Mouse (Mus musculus) midbrain, embryonic 14.5 days (tissue): ENCODE results near the gene Mrps23. TPM values are rescaled to one million over a fixed set of nuclear protein-coding genes. Genes with fewer than 3 reads are reported as not detected.
A peak's percentile ranks its signal among the peaks of the same experiment; 100 is the strongest.
"Not testable (repeated sequence)": the region's sequence is repeated elsewhere in the genome, so short reads cannot be mapped to it uniquely, and the experiment has no call there.

ENCODE experiments used
- ATAC-seq: fragments of 200-750 bp; cut with Nextera tagmentation; 2 replicates; pipeline ENCODE4 v1.8.0; 2017; ENCODE audit warnings: moderate number of reproducible peaks, moderate library complexity; ENCODE audit not compliant: low FRiP score, low TSS enrichment
- DNase-seq: peaks from one replicate; pipeline ENCODE4 v3.0.0-alpha.2; 2015
- H3K27ac ChIP-seq: fragments of 300-500 bp; sonication (generic); replicated peaks from 2 replicates; pipeline ENCODE4 v1.5.1; 2014; ENCODE audit warnings: mild to moderate bottlenecking, low read depth, low read length, moderate library complexity
- H3K27me3 ChIP-seq: fragments of 300-500 bp; sonication (generic); 2 replicates; pipeline ENCODE4 v1.6.1; 2014; ENCODE audit warnings: low read length, control low read depth, mixed read lengths; ENCODE audit not compliant: control insufficient read depth, insufficient read depth
- H3K36me3 ChIP-seq: fragments of 300-500 bp; sonication (generic); 2 replicates; pipeline ENCODE4 v1.6.1; 2014; ENCODE audit warnings: low read length, control low read depth; ENCODE audit not compliant: control insufficient read depth, insufficient read depth
- H3K4me1 ChIP-seq: fragments of 300-500 bp; sonication (generic); 2 replicates; pipeline ENCODE4 v1.6.1; 2014; ENCODE audit warnings: mild to moderate bottlenecking, antibody characterized with exemption, low read length, control low read depth; ENCODE audit not compliant: control insufficient read depth, insufficient read depth
- H3K4me2 ChIP-seq: fragments of 300-500 bp; sonication (generic); 2 replicates; pipeline ENCODE4 v1.6.1; 2014; ENCODE audit warnings: mild to moderate bottlenecking, low read length, moderate library complexity
- H3K4me3 ChIP-seq: fragments of 300-500 bp; sonication (generic); replicated peaks from 2 replicates; pipeline ENCODE4 v1.5.1; 2014; ENCODE audit warnings: low read depth, low read length
- H3K9ac ChIP-seq: fragments of 300-500 bp; sonication (generic); replicated peaks from 2 replicates; pipeline ENCODE4 v1.6.1; 2014; ENCODE audit warnings: mild to moderate bottlenecking, low read length, moderate library complexity
- H3K9me3 ChIP-seq: fragments of 300-500 bp; sonication (generic); 2 replicates; pipeline ENCODE4 v1.6.1; 2016; ENCODE audit warnings: low read length, control low read depth, mixed read lengths; ENCODE audit not compliant: control insufficient read depth
- WGBS: fragments of 180-500 bp; shearing (Covaris S2); extraction: QIAGEN DNeasy Blood & Tissue Kit; methylation state at CpG from one replicate; pipeline ENCODE4 v1.1.7; 2014; 5-methylcytosine and 5-hydroxymethylcytosine counted together
- polyA plus RNA-seq: library from polyadenylated mRNA; unstranded; fragments of >200 nt; fragmentation: Nextera tagmentation; extraction: Ambion mirVana; gene quantifications from 2 replicates; pipeline ENCODE4 v1.2.1, GENCODE M21; 2014

Gene Mrps23
- polyA plus RNA-seq, 1 experiment from 2014 or later = 70.0 TPM

- not testable (repeated sequence) for H3K9ac ChIP-seq, H3K27ac ChIP-seq, DNase-seq, ATAC-seq, H3K9me3 ChIP-seq, H3K4me3 ChIP-seq, H3K4me2 ChIP-seq, H3K36me3 ChIP-seq, H3K4me1 ChIP-seq
- peaks cover 32% of the 10 kb centered on the region for H3K27me3 ChIP-seq
- 89% methylated on average over 3 of the region's 3 CpGs for WGBS
Observed at GRCm38 (mm10) chr11:88195699-88196098, 8.5 kb upstream of the Mrps23 start.

- Histone ChIP-seq H3K27me3 (peaks cover 23% of the 10 kb centered on the region), H3K9me3 (no peaks in the 10 kb centered on the region), H3K4me2 (no peak overlapping the region), H3K4me1 (peaks cover 7% of the 10 kb centered on the region), H3K36me3 (no peaks in the 10 kb centered on the region), H3K9ac (no peak overlapping the region), H3K27ac (no peak overlapping the region), H3K4me3 (no peak overlapping the region)
- DNase-seq = peak; percentile 89
- 0 out of 2 replicates have a peak, but pooled peaks have one; percentile 53 for ATAC-seq
- 6% methylated on average over 2 of the region's 2 CpGs for WGBS
Observed at GRCm38 (mm10) chr11:88197153-88197576, 7.0 kb upstream of the Mrps23 start.

GRCm38 (mm10) chr11:88198223-88198622 is 6.0 kb upstream of the Mrps23 start:
- H3K9ac ChIP-seq = no peak overlapping the region

GRCm38 (mm10) chr11:88201172-88201571 is 3.0 kb upstream of the Mrps23 start:
- ATAC-seq (no peak), DNase-seq (no peak)
- Histone ChIP-seq H3K4me1 (peaks cover 12% of the 10 kb centered on the region), H3K9me3 (no peaks in the 10 kb centered on the region), H3K4me2 (no peak overlapping the region), H3K36me3 (no peaks in the 10 kb centered on the region), H3K27me3 (no peaks in the 10 kb centered on the region), H3K9ac (no peak overlapping the region), H3K4me3 (no peak overlapping the region), H3K27ac (no peak overlapping the region)
- WGBS = 81% methylated on average over 2 of the region's 2 CpGs

More at GRCm38 (mm10) chr11:88198223-88198622, 6.0 kb upstream of the Mrps23 start:
- no peak overlapping the region for H3K27ac ChIP-seq
- peaks cover 12% of the 10 kb centered on the region; the same call in 1 of the 2 replicates for H3K27me3 ChIP-seq
- H3K4me2 ChIP-seq = no peak overlapping the region
- WGBS = 15% methylated on average over 4 of the region's 4 CpGs
- DNase-seq (no peak), ATAC-seq (no peak)
- no peaks in the 10 kb centered on the region for H3K36me3 ChIP-seq
- H3K4me3 ChIP-seq = no peak overlapping the region
- H3K4me1 ChIP-seq = peaks cover 9% of the 10 kb centered on the region
- no peaks in the 10 kb centered on the region for H3K9me3 ChIP-seq

- DNase-seq (no peak), ATAC-seq (no peak)
- Histone ChIP-seq H3K9me3 (no peaks in the 10 kb centered on the region), H3K27ac (no peak overlapping the region), H3K4me1 (peaks cover 12% of the 10 kb centered on the region), H3K36me3 (0 out of 2 replicates have a peak, but pooled peaks cover 1% of the 10 kb centered on the region), H3K27me3 (no peaks in the 10 kb centered on the region), H3K4me2 (no peak overlapping the region), H3K9ac (no peak overlapping the region), H3K4me3 (no peak overlapping the region)
- 5% methylated on average over 2 of the region's 2 CpGs for WGBS
Observed at GRCm38 (mm10) chr11:88202077-88202476, 2.1 kb upstream of the Mrps23 start.

GRCm38 (mm10) chr11:88204593-88205368 is 593 bp downstream of the Mrps23 start:
- DNase-seq = no peak
- Histone ChIP-seq H3K27me3 (no peaks in the 10 kb centered on the region), H3K4me1 (peaks cover 12% of the 10 kb centered on the region), H3K36me3 (peaks cover 16% of the 10 kb centered on the region), H3K9me3 (no peaks in the 10 kb centered on the region), H3K4me2 (peak overlapping the region; percentile 80), H3K9ac (peak overlapping the region; percentile 65), H3K27ac (peak overlapping the region; percentile 56; the same call in 1 of the 2 replicates), H3K4me3 (peak overlapping the region; percentile 73)
- WGBS = 37% methylated on average over 30 of the region's 30 CpGs
- ATAC-seq = peak; percentile 41; the same call in 1 of the 2 replicates

- not testable (repeated sequence) for H3K27me3 ChIP-seq, ATAC-seq, H3K27ac ChIP-seq, H3K4me3 ChIP-seq, H3K9ac ChIP-seq, H3K9me3 ChIP-seq, H3K4me2 ChIP-seq
- 91% methylated on average over 8 of the region's 8 CpGs for WGBS
- peaks cover 12% of the 10 kb centered on the region for H3K4me1 ChIP-seq
- H3K36me3 ChIP-seq = peaks cover 34% of the 10 kb centered on the region
- peak; percentile 40 for DNase-seq
Observed at GRCm38 (mm10) chr11:88206576-88206975, 2.4 kb downstream of the Mrps23 start.

- Histone ChIP-seq H3K4me1 (peaks cover 12% of the 10 kb centered on the region), H3K9ac (no peak overlapping the region), H3K27ac (no peak overlapping the region), H3K4me3 (no peak overlapping the region), H3K36me3 (peaks cover 40% of the 10 kb centered on the region), H3K27me3 (no peaks in the 10 kb centered on the region), H3K9me3 (no peaks in the 10 kb centered on the region), H3K4me2 (no peak overlapping the region)
- DNase-seq = no peak
- ATAC-seq = no peak
- 95% methylated on average over 2 of the region's 2 CpGs for WGBS
Observed at GRCm38 (mm10) chr11:88207697-88208096, 3.5 kb downstream of the Mrps23 start.
